Mouse (Mus musculus) hindbrain, postnatal 0 days (tissue): ENCODE measurements around the gene Stk39. TPM values are rescaled to one million over a fixed set of nuclear protein-coding genes. Genes with fewer than 3 reads are reported as not detected.
A peak's percentile ranks its signal among the peaks of the same experiment; 100 is the strongest.

ENCODE experiments used
- ATAC-seq: fragments of 200-750 bp; cut with Nextera tagmentation; 2 replicates; pipeline ENCODE4 v1.8.0; 2017; ENCODE audit warnings: mild to moderate bottlenecking, moderate TSS enrichment, moderate library complexity
- DNase-seq: peaks from one replicate; pipeline ENCODE4 v3.0.0-alpha.2; 2015; ENCODE audit warnings: low spot score
- H3K27ac ChIP-seq: fragments of 300-500 bp; sonication (generic); 2 replicates; pipeline ENCODE4 v1.5.1; 2014; ENCODE audit warnings: mild to moderate bottlenecking
- H3K27me3 ChIP-seq: fragments of 300-500 bp; sonication (generic); 2 replicates; pipeline ENCODE4 v1.6.1; 2014; ENCODE audit warnings: low read length, mixed read lengths; ENCODE audit not compliant: insufficient read depth
- H3K36me3 ChIP-seq: fragments of 300-500 bp; sonication (generic); 2 replicates; pipeline ENCODE4 v1.6.1; 2014; ENCODE audit warnings: low read length, mixed read lengths; ENCODE audit not compliant: insufficient read depth
- H3K4me1 ChIP-seq: fragments of 300-500 bp; sonication (generic); 2 replicates; pipeline ENCODE4 v1.6.1; 2014; ENCODE audit warnings: antibody characterized with exemption, low read length, mixed read lengths; ENCODE audit not compliant: insufficient read depth
- H3K4me2 ChIP-seq: fragments of 300-500 bp; sonication (generic); 2 replicates; pipeline ENCODE4 v1.6.1; 2014; ENCODE audit warnings: low read depth, mild to moderate bottlenecking, low read length, moderate library complexity, mixed read lengths
- H3K4me3 ChIP-seq: fragments of 300-500 bp; sonication (generic); 2 replicates; pipeline ENCODE4 v1.5.1; 2014; ENCODE audit warnings: low read length
- H3K9ac ChIP-seq: fragments of 300-500 bp; sonication (generic); replicated peaks from 2 replicates; pipeline ENCODE4 v1.6.1; 2014; ENCODE audit warnings: mild to moderate bottlenecking, low read length, moderate library complexity, mixed read lengths
- H3K9me3 ChIP-seq: fragments of 300-500 bp; sonication (generic); 2 replicates; pipeline ENCODE4 v1.6.1; 2016; ENCODE audit warnings: low read length, mixed read lengths
- CTCF ChIP-seq: IDR thresholded peaks from 2 replicates; pipeline ENCODE4 v1.5.1; 2016; ENCODE audit warnings: antibody characterized with exemption, control low read depth, low read depth
- WGBS: fragments of 180-500 bp; shearing (Covaris S2); extraction: QIAGEN DNeasy Blood & Tissue Kit; methylation state at CpG from one replicate; pipeline ENCODE4 v1.1.7; 2014; 5-methylcytosine and 5-hydroxymethylcytosine counted together
- polyA plus RNA-seq: library from polyadenylated mRNA; unstranded; fragments of >200 nt; fragmentation: Nextera tagmentation; extraction: Ambion mirVana; gene quantifications from 2 replicates; pipeline ENCODE4 v1.2.1, GENCODE M21; 2015
- total RNA-seq: library from RNA; depleted of rRNA; stranded (reverse); fragments of >200 nt; gene quantifications from 2 replicates; pipeline ENCODE4 v1.2.3, GENCODE M21; 2014

The Stk39 gene
- total and polyA plus RNA-seq, 2 experiments from 2014 or later: 30.8 to 38.4 TPM

- no peak for DNase-seq
- Histone ChIP-seq H3K27me3 (no peaks in the 10 kb centered on the region), H3K4me2 (peak overlapping the region; percentile 31; the same call in 1 of the 2 replicates), H3K4me3 (no peak overlapping the region), H3K4me1 (peaks cover 2% of the 10 kb centered on the region; the same call in 1 of the 2 replicates), H3K9ac (no peak overlapping the region), H3K36me3 (no peaks in the 10 kb centered on the region), H3K9me3 (no peaks in the 10 kb centered on the region), H3K27ac (no peak overlapping the region)
- no peak for TF ChIP-seq CTCF
- no peak for ATAC-seq
- WGBS: 44% methylated on average over 16 of the region's 16 CpGs
These were observed 66.8 kb downstream of the Stk39 start for GRCm38 (mm10) chr2:68405163-68405715.

DNA sequence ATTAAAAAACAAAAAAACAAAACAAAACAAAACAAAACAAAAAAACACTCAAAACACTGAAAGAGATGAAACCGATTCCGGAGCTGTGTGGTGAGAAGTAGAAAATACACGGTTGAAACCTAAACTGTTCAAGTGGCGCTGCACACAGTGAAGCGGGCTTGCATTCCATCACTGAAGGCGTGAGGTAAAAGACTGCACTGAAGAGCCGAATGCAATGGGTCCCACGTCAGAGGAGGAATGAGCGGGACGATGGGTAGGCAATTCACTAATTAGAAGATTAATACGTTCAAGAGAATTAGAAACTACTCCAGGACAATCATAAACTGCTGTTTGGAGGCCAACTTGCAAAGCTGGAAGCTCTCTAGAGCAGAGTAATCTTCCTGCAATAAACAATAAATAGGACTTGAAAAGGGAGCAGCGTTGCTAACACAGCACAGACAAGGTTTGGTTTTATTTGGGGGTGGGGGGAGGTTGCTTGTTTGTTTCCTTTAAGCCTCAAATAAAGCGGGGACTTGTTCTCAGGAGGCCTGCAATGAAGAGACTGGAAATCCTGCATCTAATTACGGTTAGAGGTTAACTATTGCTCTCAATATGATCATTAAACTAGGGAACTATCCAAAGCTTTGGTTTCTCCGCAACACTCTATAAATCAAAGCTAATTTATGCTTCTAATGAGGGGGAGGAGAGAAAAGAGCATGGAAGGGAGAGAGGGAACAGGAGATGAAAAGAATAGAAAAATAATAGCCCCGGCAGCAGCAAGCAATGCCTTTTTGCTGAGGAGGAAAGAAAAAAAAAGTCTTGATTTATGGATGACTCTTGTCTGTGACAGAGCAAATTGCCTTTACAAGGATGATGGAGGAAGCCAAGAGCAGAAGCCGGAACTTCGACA is 67.5 kb downstream of the Stk39 start:
- peak overlapping the region; percentile 31; the same call in 1 of the 2 replicates for H3K4me2 ChIP-seq
- peak; percentile 38 for DNase-seq
- no peaks in the 10 kb centered on the region for H3K27me3 ChIP-seq
- no peaks in the 10 kb centered on the region for H3K36me3 ChIP-seq
- H3K4me1 ChIP-seq: peaks cover 2% of the 10 kb centered on the region; the same call in 1 of the 2 replicates
- no peak overlapping the region for H3K27ac ChIP-seq
- 34% methylated on average over 18 of the region's 18 CpGs for WGBS
- no peak overlapping the region for H3K9ac ChIP-seq
- TF ChIP-seq CTCF: no peak
- no peak for ATAC-seq
- H3K4me3 ChIP-seq: no peak overlapping the region
- H3K9me3 ChIP-seq: no peaks in the 10 kb centered on the region

DNA sequence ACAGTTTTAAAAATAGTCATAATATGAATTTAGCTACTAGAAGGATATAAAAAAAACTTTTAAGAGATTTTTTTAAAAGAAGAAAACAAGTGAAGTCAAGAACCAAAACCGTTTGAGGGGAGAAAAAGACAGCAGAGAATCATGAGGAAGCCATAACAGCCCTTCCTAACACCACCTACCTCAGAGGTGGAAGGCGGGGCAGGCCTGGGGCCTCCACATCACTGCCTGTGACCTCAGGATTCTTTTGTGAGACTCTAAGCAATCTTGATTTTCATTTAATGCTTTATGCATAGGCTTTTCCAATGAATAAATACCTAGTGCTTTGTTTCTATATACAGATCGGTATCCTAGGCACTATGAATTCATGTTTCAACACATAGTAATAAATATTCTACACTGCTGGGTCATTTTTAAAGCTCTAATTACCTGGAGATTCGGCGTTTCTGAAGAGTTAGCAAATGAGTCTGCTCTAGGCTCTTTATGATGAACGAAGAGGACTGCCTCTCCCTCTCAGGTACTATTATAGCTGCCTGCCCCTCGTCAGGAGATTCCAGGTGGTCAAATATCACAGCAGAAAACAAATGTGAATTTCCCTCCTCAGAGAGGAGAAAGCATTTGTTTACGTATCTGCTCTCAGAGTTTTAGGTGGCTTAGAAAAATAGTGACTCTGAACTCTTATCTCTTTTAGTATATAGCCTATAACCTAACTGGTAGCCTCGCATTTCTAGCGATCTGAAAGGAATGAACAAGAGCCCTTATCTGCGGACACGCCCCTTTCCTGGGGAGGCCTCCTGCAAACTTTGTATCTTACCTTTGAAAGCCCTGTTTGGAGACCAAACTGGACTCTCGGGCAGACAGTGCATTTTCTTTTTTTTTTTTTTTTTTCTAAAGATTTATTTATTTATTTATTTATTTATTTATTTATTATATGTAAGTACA is 78.2 kb downstream of the Stk39 start:
- WGBS: 80% methylated on average over 13 of the region's 13 CpGs

GRCm38 (mm10) chr2:68387824-68388582 is 84.1 kb downstream of the Stk39 start:
- no peak for ATAC-seq
- whole genome bisulfite sequencing: 87% methylated on average over 14 of the region's 14 CpGs
- Histone ChIP-seq H3K4me1 (no peaks in the 10 kb centered on the region), H3K36me3 (no peaks in the 10 kb centered on the region), H3K4me3 (no peak overlapping the region), H3K9ac (no peak overlapping the region), H3K27me3 (no peaks in the 10 kb centered on the region), H3K9me3 (no peaks in the 10 kb centered on the region), H3K4me2 (no peak overlapping the region), H3K27ac (no peak overlapping the region)
- no peak for DNase-seq
- no peak for TF ChIP-seq CTCF

More for the DNA sequence above, 78.2 kb downstream of the Stk39 start:
- no peak for TF ChIP-seq CTCF
- H3K4me2 ChIP-seq: no peak overlapping the region
- H3K36me3 ChIP-seq: no peaks in the 10 kb centered on the region
- ATAC-seq (no peak), DNase-seq (no peak)
- H3K27ac ChIP-seq: no peak overlapping the region
- no peaks in the 10 kb centered on the region for H3K9me3 ChIP-seq
- H3K4me1 ChIP-seq: no peaks in the 10 kb centered on the region
- H3K9ac ChIP-seq: no peak overlapping the region
- H3K4me3 ChIP-seq: no peak overlapping the region
- no peaks in the 10 kb centered on the region for H3K27me3 ChIP-seq

- H3K4me3 ChIP-seq: no peak overlapping the region
- no peaks in the 10 kb centered on the region for H3K9me3 ChIP-seq
- no peaks in the 10 kb centered on the region for H3K27me3 ChIP-seq
- DNase-seq (no peak), ATAC-seq (no peak)
- no peak overlapping the region for H3K27ac ChIP-seq
- H3K36me3 ChIP-seq: no peaks in the 10 kb centered on the region
- no peak overlapping the region for H3K9ac ChIP-seq
- no peaks in the 10 kb centered on the region for H3K4me1 ChIP-seq
- no peak for TF ChIP-seq CTCF
- no peak overlapping the region for H3K4me2 ChIP-seq
- 30% methylated on average over 10 of the region's 10 CpGs for WGBS
These were observed 85.7 kb downstream of the Stk39 start for GRCm38 (mm10) chr2:68386313-68386863.
